Mouse (Mus musculus) kidney, postnatal 0 days (tissue): ENCODE results near the gene Ccdc177. TPM values are rescaled to one million over a fixed set of nuclear protein-coding genes. Genes with fewer than 3 reads are reported as not detected.

Source experiments
- ATAC-seq: fragments of 200-750 bp; cut with Nextera tagmentation; replicated peaks from 2 replicates; pipeline ENCODE4 v1.8.0; 2017; ENCODE audit warnings: low read depth, moderate number of reproducible peaks, moderate TSS enrichment, moderate library complexity; ENCODE audit not compliant: low FRiP score
- DNase-seq: peaks from one replicate; pipeline ENCODE4 v3.0.0-alpha.2; 2016; ENCODE audit warnings: low spot score
- H3K27ac ChIP-seq: fragments of 300-500 bp; sonication (generic); 2 replicates; pipeline ENCODE4 v1.5.1; 2014; ENCODE audit warnings: mild to moderate bottlenecking
- H3K27me3 ChIP-seq: fragments of 300-500 bp; sonication (generic); 2 replicates; pipeline ENCODE4 v1.6.1; 2014; ENCODE audit warnings: low read length, mixed read lengths; ENCODE audit not compliant: insufficient read depth
- H3K36me3 ChIP-seq: fragments of 300-500 bp; sonication (generic); 2 replicates; pipeline ENCODE4 v1.6.1; 2014; ENCODE audit warnings: low read length, mixed read lengths; ENCODE audit not compliant: insufficient read depth
- H3K4me1 ChIP-seq: fragments of 300-500 bp; sonication (generic); replicated peaks from 2 replicates; pipeline ENCODE4 v1.6.1; 2014; ENCODE audit warnings: antibody characterized with exemption, low read length, mixed read lengths; ENCODE audit not compliant: insufficient read depth
- H3K4me2 ChIP-seq: fragments of 300-500 bp; sonication (generic); 2 replicates; pipeline ENCODE4 v1.6.1; 2014; ENCODE audit warnings: mild to moderate bottlenecking, low read length, moderate library complexity, mixed read lengths
- H3K4me3 ChIP-seq: fragments of 300-500 bp; sonication (generic); replicated peaks from 2 replicates; pipeline ENCODE4 v1.5.1; 2014; ENCODE audit warnings: low read depth, low read length
- H3K9ac ChIP-seq: fragments of 300-500 bp; sonication (generic); 2 replicates; pipeline ENCODE4 v1.6.1; 2014; ENCODE audit warnings: low read depth, low read length
- H3K9me3 ChIP-seq: fragments of 300-500 bp; sonication (generic); replicated peaks from 2 replicates; pipeline ENCODE4 v1.6.1; 2016; ENCODE audit warnings: low read length, inconsistent platforms, mixed read lengths
- CTCF ChIP-seq: IDR thresholded peaks from 2 replicates; pipeline ENCODE4 v1.5.1; 2016; ENCODE audit warnings: antibody characterized with exemption, low read depth, mild to moderate bottlenecking, moderate library complexity
- WGBS: fragments of 180-500 bp; shearing (Covaris S2); extraction: QIAGEN DNeasy Blood & Tissue Kit; methylation state at CpG from one replicate; pipeline ENCODE4 v1.1.7; 2014; 5-methylcytosine and 5-hydroxymethylcytosine counted together
- polyA plus RNA-seq: library from polyadenylated mRNA; unstranded; fragments of >200 nt; fragmentation: Nextera tagmentation; extraction: Ambion mirVana; gene quantifications from 2 replicates; pipeline ENCODE4 v1.2.1, GENCODE M21; 2015

The Ccdc177 gene
- polyA plus RNA-seq, 1 experiment from 2014 or later, result 0.08 TPM

DNA sequence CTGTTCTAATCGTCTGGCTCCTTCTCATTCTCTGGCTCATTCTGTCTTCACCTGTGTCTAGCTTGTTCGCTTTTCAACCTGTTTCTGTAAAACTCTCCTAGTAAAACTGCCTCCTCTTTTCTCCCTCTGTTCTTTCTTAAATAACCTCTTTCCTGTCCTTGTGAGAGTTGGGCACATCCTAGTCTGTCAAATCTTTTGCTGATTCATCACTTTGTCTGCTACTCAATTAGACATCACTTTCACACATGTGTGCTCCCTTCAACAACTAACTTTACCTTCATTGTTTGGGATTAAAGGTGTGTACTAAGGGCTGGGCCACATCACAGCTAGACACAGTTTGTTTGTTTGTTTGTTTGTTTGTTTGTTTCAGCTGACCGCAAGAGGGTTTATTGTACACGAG is 19.3 kb upstream of the Ccdc177 start:
- Histone ChIP-seq H3K4me2 (no peak overlapping the region), H3K4me1 (peaks cover 4% of the 10 kb centered on the region; the same call in 1 of the 2 replicates), H3K27me3 (no peaks in the 10 kb centered on the region), H3K9me3 (no peaks in the 10 kb centered on the region), H3K9ac (no peak overlapping the region), H3K4me3 (no peak overlapping the region), H3K27ac (no peak overlapping the region), H3K36me3 (no peaks in the 10 kb centered on the region)
- ATAC-seq, result no peak
- WGBS, result 86% methylated on average over 4 of the region's 4 CpGs
- DNase-seq, result no peak
- no peak for TF ChIP-seq CTCF

DNA sequence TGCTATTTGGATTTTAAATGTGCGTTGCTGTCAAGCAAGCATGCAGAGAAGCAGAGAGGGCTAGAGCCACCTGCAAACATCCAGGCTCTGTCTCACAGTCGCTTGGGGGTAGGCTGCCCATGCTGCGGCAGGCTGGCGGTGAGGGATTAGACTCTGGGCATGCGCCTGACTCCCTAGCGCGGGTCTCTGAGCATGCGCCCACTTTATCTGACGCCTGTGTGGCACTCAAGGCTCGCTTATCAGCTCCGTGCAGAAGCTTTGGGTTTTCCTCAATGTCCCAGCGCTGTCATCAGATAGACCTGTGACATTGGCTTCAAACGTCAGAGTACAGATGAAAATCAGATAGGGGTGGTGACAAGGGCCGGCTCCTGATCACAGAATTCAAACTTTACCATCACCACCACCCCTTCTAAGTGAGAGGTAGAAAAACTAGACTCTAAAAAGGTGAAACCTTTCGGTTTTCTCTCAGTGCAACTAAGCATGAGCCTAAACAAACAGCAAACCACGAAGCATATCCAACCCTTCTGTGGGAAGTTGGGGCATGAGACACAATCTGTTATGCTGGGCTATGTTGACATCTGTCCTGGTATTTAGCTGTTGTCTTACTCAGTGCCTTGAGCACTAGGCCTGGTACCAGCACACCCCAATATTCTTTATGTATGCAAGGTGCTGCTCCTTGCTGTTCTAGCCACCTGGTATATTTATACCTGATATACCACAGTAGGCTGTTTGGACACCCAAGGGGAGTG is 17.9 kb upstream of the Ccdc177 start:
- Histone ChIP-seq H3K4me1 (peaks cover 4% of the 10 kb centered on the region; the same call in 1 of the 2 replicates), H3K9ac (no peak overlapping the region), H3K27me3 (no peaks in the 10 kb centered on the region), H3K9me3 (no peaks in the 10 kb centered on the region), H3K36me3 (no peaks in the 10 kb centered on the region), H3K4me2 (no peak overlapping the region), H3K27ac (no peak overlapping the region), H3K4me3 (no peak overlapping the region)
- DNase-seq (no peak), ATAC-seq (no peak)
- 79% methylated on average over 16 of the region's 16 CpGs for WGBS
- no peak for TF ChIP-seq CTCF

DNA sequence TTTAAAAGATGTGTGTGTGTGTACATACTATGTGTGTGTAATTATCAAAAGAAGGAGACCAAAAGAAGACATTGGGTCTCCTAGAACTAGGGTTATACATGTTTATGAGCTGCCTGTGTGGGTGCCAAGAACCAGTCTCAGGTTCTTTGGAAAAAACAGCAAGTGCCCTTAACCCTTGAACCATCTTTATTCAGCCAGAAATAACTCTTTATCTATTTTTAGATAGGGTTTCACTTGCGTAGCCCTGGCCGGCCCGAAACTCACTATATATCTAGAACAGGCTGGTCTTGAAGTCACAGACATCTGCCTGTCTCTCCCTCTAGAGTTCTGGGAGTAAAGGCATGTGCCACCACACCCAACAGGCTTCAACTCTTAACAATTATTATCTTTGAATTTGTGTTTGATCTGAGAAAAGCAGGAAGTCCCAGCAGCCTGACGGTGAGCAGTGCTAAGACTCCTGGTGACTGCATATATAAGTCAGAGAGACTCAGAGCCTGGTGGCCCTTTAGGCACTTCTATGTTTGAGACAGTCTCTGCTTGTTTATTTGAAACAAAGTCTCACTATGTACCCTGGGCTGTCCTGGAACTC is 15.7 kb upstream of the Ccdc177 start:
- no peak for DNase-seq
- Histone ChIP-seq H3K27ac (no peak overlapping the region), H3K4me2 (no peak overlapping the region), H3K9me3 (no peaks in the 10 kb centered on the region), H3K27me3 (no peaks in the 10 kb centered on the region), H3K4me3 (no peak overlapping the region), H3K9ac (no peak overlapping the region), H3K4me1 (peaks cover 4% of the 10 kb centered on the region; the same call in 1 of the 2 replicates), H3K36me3 (no peaks in the 10 kb centered on the region)
- WGBS, result 68% methylated on average over 4 of the region's 4 CpGs
- ATAC-seq, result no peak
- TF ChIP-seq CTCF, result no peak

DNA sequence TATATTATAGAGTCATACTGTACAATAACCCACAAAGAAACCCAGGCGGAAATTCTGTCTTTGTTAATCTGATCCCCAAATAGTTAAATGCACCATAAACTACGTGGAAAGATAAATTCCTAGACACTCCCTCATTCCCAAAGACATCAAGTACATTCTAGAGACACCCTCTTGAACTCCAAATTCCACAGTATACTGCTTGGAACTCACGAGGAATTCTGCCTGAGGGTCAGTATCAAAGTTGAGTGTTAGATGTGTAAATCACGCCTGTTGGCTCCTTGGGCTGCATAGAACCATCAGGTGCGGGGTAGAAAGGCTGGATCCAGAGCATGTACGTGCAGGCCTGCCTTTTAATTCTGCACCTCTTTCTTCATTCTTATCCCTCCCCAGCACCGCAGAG is 14.3 kb upstream of the Ccdc177 start:
- Histone ChIP-seq H3K36me3 (no peaks in the 10 kb centered on the region), H3K9me3 (no peaks in the 10 kb centered on the region), H3K27me3 (no peaks in the 10 kb centered on the region), H3K4me3 (no peak overlapping the region), H3K9ac (no peak overlapping the region), H3K4me2 (no peak overlapping the region), H3K4me1 (peaks cover 4% of the 10 kb centered on the region; the same call in 1 of the 2 replicates), H3K27ac (no peak overlapping the region)
- DNase-seq (peak; percentile 82), ATAC-seq (no peak)
- TF ChIP-seq CTCF, result no peak
- 25% methylated on average over 7 of the region's 7 CpGs for WGBS

DNA sequence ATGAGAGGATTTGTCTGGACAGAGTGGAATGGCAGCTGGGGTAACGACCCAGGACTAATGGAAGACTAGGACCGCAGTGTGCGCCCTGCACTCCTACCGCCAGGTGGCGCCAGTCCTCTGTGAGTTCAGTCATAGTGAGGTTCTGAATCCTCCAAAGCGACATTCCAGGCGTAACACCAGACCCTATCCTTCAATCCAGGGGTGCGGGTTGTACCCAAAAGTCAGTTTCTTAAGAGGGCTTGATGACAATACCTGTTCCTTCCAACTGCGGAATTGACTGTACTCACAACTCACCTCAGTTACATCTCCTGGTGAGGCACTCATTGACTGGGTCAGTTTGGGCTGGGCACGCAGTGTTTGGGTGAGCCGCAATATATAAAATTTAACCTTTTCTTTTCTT is 9.2 kb upstream of the Ccdc177 start:
- DNase-seq (peak; percentile 94), ATAC-seq (peak; percentile 85; the same call in 1 of the 2 replicates)
- no peak overlapping the region for H3K4me2 ChIP-seq
- no peak overlapping the region for H3K4me3 ChIP-seq
- H3K9ac ChIP-seq, result no peak overlapping the region
- H3K9me3 ChIP-seq, result no peaks in the 10 kb centered on the region
- H3K4me1 ChIP-seq, result no peaks in the 10 kb centered on the region
- H3K27me3 ChIP-seq, result no peaks in the 10 kb centered on the region
- 17% methylated on average over 11 of the region's 11 CpGs for WGBS
- TF ChIP-seq CTCF, result peak; percentile 99
- H3K36me3 ChIP-seq, result no peaks in the 10 kb centered on the region
- H3K27ac ChIP-seq, result no peak overlapping the region

DNA sequence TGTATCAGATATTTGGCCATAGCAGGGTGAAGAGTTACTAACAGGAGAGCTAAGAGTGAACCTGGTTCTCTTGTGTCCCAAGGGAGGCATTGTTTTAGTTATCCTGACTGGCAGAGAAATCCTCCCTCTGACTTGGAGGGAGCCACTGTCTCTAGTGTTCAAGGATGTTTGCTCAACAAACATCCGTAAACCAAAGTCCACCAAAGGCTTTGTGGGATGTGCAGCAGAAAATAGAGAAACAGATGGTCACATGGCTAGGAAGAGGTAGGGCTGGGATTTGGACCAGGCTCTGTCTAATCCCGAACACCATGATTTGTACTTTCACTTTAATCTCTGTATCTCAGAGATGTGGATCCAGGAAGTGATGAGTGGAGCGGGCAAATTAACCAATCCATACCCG is 3.6 kb upstream of the Ccdc177 start:
- H3K27me3 ChIP-seq, result peaks cover 20% of the 10 kb centered on the region
- WGBS, result 66% methylated on average over 4 of the region's 4 CpGs
- H3K4me3 ChIP-seq, result no peak overlapping the region
- no peak for ATAC-seq
- H3K4me2 ChIP-seq, result no peak overlapping the region
- no peak overlapping the region for H3K27ac ChIP-seq
- no peak for TF ChIP-seq CTCF
- no peaks in the 10 kb centered on the region for H3K36me3 ChIP-seq
- peaks cover 9% of the 10 kb centered on the region; the same call in 1 of the 2 replicates for H3K4me1 ChIP-seq
- no peaks in the 10 kb centered on the region for H3K9me3 ChIP-seq
- no peak overlapping the region for H3K9ac ChIP-seq
- no peak for DNase-seq
